17 mouse cellular contexts compared by ENCODE assay signal in the genomic region with DNA sequence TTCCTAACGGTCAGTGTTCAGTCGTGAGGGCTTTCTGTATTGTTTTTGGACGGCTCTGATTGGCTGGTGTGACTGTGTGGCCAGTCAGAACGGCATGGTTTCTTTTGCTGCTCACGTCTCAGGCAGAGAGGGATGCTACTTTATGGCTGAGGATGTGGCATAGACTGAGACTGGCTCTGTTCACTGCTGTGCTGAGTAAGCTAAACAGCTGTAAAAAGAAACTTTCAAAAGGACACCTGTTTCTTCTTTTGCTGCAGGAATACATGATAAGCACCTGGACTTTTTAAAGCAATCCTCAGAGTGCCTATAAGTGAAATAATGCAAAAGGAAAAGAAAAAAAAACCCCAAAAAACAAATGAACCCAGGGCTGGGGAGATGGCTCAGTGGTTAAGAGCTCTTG.
"Had no signal": no experiment of that assay in that cellular context is flagged by ENCODE, and none has a peak within 500 bp of the region (broad histone marks: within the 10 kb centered on the region; RNA-seq: fewer than 3 reads in every experiment).

No protein-coding gene starts in this region.

- H3K4me3 ChIP-seq: kidney, embryonic 15.5 days; limb, embryonic 10.5 days; limb, embryonic 13.5 days; liver, embryonic 12.5 days; liver, embryonic 15.5 days; lung, embryonic 15.5 days had no signal

- DNase-seq: kidney, adult 2 months; kidney, postnatal 10 days; kidney, postnatal 36 days; layer of hippocampus, adult 9-11 months; liver; lung, adult 18-20 months; lung, postnatal 10 days; lung, postnatal 36 days; midbrain, embryonic 14.5 days; retina, postnatal 1 day; spleen, adult 18-20 months had no signal

- H3K27ac ChIP-seq: kidney, embryonic 15.5 days; limb, embryonic 10.5 days; limb, embryonic 13.5 days; liver, embryonic 12.5 days; liver, embryonic 15.5 days had no signal
